Mouse (Mus musculus): ENCODE data around the gene Lgals2. TPM values are rescaled to one million over a fixed set of nuclear protein-coding genes. Genes with fewer than 3 reads are reported as not detected.
A peak's percentile ranks its signal among the peaks of the same experiment; 100 is the strongest.

Gene Lgals2
- polyA plus RNA-seq, 1 experiment from 2014 or later: not detected

- peak overlapping the region in 1 of 2 experiments; percentile 82; a peak in 2 of 4 replicates for H3K4me3 ChIP-seq (ENCODE audit: control insufficient read depth in 1 of 2, insufficient read depth in 1 of 2, low read depth in 1 of 2, low read length in 2 of 2)
- WGBS: 39% methylated on average over 6 of the region's 6 CpGs
- peak overlapping the region in 1 of 2 experiments; percentile 80; a peak in 2 of 4 replicates for H3K27ac ChIP-seq (replicated peaks in 1 of 2; ENCODE audit: control insufficient read depth in 1 of 2, insufficient read depth in 1 of 2, low read depth in 2 of 2, low read length in 2 of 2)
- peaks cover 45 to 66% of the 10 kb centered on the region in 2 experiments for H3K4me1 ChIP-seq (ENCODE audit: control insufficient read depth in 2 of 2, insufficient read depth in 2 of 2, low read length in 2 of 2)
- H3K9me3 ChIP-seq (ENCODE audit: control insufficient read depth, low read length): no peaks in the 10 kb centered on the region
- H3K27me3 ChIP-seq (ENCODE audit: control insufficient read depth, insufficient read depth, low read length): no peaks in the 10 kb centered on the region
- peak overlapping the region; percentile 87 for H3K9ac ChIP-seq (ENCODE audit: low read length)
- ATAC-seq (ENCODE audit: insufficient number of reproducible peaks, insufficient read depth, low FRiP score, low read depth): no peak
- peaks cover 34% of the 10 kb centered on the region for H3K36me3 ChIP-seq (ENCODE audit: control insufficient read depth, insufficient read depth, low read length)
- peak overlapping the region; percentile 92 for H3K4me2 ChIP-seq (ENCODE audit: low read length)
Measured at GRCm38 (mm10) chr15:78898507-78899001, 43.2 kb upstream of the Lgals2 start.

DNA sequence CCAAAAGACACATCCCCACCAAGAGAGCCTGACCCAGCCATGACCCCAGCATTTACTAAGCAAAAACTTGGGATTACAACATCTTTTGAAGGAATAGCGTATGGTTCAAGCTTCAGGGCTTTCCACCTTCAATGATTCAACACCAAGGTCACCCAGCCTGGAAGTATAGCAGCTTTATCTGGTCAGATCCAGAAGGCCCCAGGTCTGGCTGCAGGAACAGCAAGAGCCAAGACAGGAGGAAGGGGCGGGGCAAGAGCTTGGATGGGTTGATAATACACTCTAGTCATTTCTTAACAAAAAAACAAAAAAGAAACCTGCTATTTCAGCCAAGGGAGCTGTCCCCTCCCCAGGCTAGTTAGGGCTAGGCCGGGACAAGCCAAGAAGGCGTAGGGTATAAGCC lies 42.2 kb upstream of the Lgals2 start:
- Histone ChIP-seq H3K9me3 (ENCODE audit: control insufficient read depth, low read length) (no peaks in the 10 kb centered on the region), H3K4me3 (ENCODE audit: control insufficient read depth in 1 of 2, insufficient read depth in 1 of 2, low read depth in 1 of 2, low read length in 2 of 2) (no peak overlapping the region), H3K27me3 (ENCODE audit: control insufficient read depth, insufficient read depth, low read length) (no peaks in the 10 kb centered on the region), H3K4me2 (ENCODE audit: low read length) (no peak overlapping the region), H3K36me3 (ENCODE audit: control insufficient read depth, insufficient read depth, low read length) (peaks cover 35% of the 10 kb centered on the region), H3K4me1 (ENCODE audit: control insufficient read depth in 2 of 2, insufficient read depth in 2 of 2, low read length in 2 of 2) (peaks cover 55 to 74% of the 10 kb centered on the region in 2 experiments), H3K9ac (ENCODE audit: low read length) (no peak overlapping the region; the same call in 1 of the 2 replicates), H3K27ac (replicated peaks in 1 of 2; ENCODE audit: control insufficient read depth in 1 of 2, insufficient read depth in 1 of 2, low read depth in 2 of 2, low read length in 2 of 2) (no peak overlapping the region; a peak in 1 of 4 replicates)
- WGBS: 78% methylated on average over 4 of the region's 4 CpGs
- ATAC-seq (ENCODE audit: insufficient number of reproducible peaks, insufficient read depth, low FRiP score, low read depth): no peak

GRCm38 (mm10) chr15:78896149-78896548 lies 40.8 kb upstream of the Lgals2 start:
- peaks cover 58 to 79% of the 10 kb centered on the region in 2 experiments for H3K4me1 ChIP-seq (ENCODE audit: control insufficient read depth in 2 of 2, insufficient read depth in 2 of 2, low read length in 2 of 2)
- no peak overlapping the region for H3K4me3 ChIP-seq (ENCODE audit: control insufficient read depth in 1 of 2, insufficient read depth in 1 of 2, low read depth in 1 of 2, low read length in 2 of 2)
- H3K4me2 ChIP-seq (ENCODE audit: low read length): no peak overlapping the region
- H3K9me3 ChIP-seq (ENCODE audit: control insufficient read depth, low read length): no peaks in the 10 kb centered on the region
- no peak overlapping the region; the same call in 1 of the 2 replicates for H3K9ac ChIP-seq (ENCODE audit: low read length)
- no peak overlapping the region for H3K27ac ChIP-seq (replicated peaks in 1 of 2; ENCODE audit: control insufficient read depth in 1 of 2, insufficient read depth in 1 of 2, low read depth in 2 of 2, low read length in 2 of 2)
- H3K36me3 ChIP-seq (ENCODE audit: control insufficient read depth, insufficient read depth, low read length): peaks cover 40% of the 10 kb centered on the region
- 80% methylated on average over 3 of the region's 3 CpGs for WGBS
- no peaks in the 10 kb centered on the region for H3K27me3 ChIP-seq (ENCODE audit: control insufficient read depth, insufficient read depth, low read length)
- ATAC-seq (ENCODE audit: insufficient number of reproducible peaks, insufficient read depth, low FRiP score, low read depth): no peak

DNA sequence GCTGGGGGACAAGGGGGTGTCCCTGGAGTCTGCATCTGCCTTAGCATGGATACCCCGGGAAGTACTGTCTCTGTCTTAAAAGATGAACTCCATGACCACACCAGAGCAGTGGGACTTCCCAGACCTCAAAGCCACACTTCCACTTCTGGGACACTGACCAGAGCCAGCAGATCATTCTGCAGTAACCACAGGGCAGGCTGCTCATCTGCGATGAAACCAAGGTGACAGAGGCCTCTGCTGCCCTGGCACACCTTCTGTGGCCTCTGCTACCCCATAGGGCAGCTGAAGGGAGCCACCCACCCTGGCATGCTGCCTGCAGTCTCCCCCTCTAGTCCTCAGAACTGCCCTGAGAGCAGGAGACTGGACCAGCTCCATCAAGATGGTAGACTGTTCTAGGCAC lies 40.4 kb upstream of the Lgals2 start:
- no peak overlapping the region for H3K4me3 ChIP-seq (ENCODE audit: control insufficient read depth in 1 of 2, insufficient read depth in 1 of 2, low read depth in 1 of 2, low read length in 2 of 2)
- no peak for ATAC-seq (ENCODE audit: insufficient number of reproducible peaks, insufficient read depth, low FRiP score, low read depth)
- 86% methylated on average over 2 of the region's 2 CpGs for WGBS
- H3K27me3 ChIP-seq (ENCODE audit: control insufficient read depth, insufficient read depth, low read length): no peaks in the 10 kb centered on the region
- H3K36me3 ChIP-seq (ENCODE audit: control insufficient read depth, insufficient read depth, low read length): peaks cover 44% of the 10 kb centered on the region
- H3K9me3 ChIP-seq (ENCODE audit: control insufficient read depth, low read length): no peaks in the 10 kb centered on the region
- no peak overlapping the region; the same call in 1 of the 2 replicates for H3K9ac ChIP-seq (ENCODE audit: low read length)
- H3K27ac ChIP-seq (replicated peaks in 1 of 2; ENCODE audit: control insufficient read depth in 1 of 2, insufficient read depth in 1 of 2, low read depth in 2 of 2, low read length in 2 of 2): no peak overlapping the region
- no peak overlapping the region for H3K4me2 ChIP-seq (ENCODE audit: low read length)
- peaks cover 54 to 75% of the 10 kb centered on the region in 2 experiments for H3K4me1 ChIP-seq (ENCODE audit: control insufficient read depth in 2 of 2, insufficient read depth in 2 of 2, low read length in 2 of 2)

DNA sequence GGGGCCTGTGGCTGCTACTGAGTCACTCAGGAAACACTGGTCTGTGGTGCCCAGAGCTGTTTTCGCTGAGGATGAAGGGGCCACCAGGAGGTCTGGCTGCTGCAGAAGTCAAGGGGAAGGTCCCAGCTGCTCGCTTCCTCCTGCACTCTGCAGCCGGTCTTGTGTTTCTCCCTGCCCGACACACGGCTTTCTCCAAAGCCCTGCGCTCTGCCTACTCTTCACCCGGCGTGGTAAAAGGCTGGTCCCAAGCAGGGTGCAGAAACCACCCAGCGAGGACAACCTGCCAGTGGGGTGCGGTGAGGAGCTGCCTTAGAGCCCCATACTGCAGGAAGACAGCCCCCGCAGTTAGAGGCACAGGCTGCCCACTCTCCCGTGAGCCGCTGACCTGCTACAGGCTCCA lies 39.4 kb upstream of the Lgals2 start:
- Histone ChIP-seq H3K9me3 (ENCODE audit: control insufficient read depth, low read length) (no peaks in the 10 kb centered on the region), H3K4me2 (ENCODE audit: low read length) (no peak overlapping the region), H3K27ac (replicated peaks in 1 of 2; ENCODE audit: control insufficient read depth in 1 of 2, insufficient read depth in 1 of 2, low read depth in 2 of 2, low read length in 2 of 2) (peak overlapping the region; percentile 45 to 72; a peak in 3 of 4 replicates), H3K9ac (ENCODE audit: low read length) (peak overlapping the region; percentile 43), H3K36me3 (ENCODE audit: control insufficient read depth, insufficient read depth, low read length) (peaks cover 53% of the 10 kb centered on the region), H3K4me1 (ENCODE audit: control insufficient read depth in 2 of 2, insufficient read depth in 2 of 2, low read length in 2 of 2) (peaks cover 52 to 70% of the 10 kb centered on the region in 2 experiments), H3K4me3 (ENCODE audit: control insufficient read depth in 1 of 2, insufficient read depth in 1 of 2, low read depth in 1 of 2, low read length in 2 of 2) (no peak overlapping the region), H3K27me3 (ENCODE audit: control insufficient read depth, insufficient read depth, low read length) (no peaks in the 10 kb centered on the region)
- no peak for ATAC-seq (ENCODE audit: insufficient number of reproducible peaks, insufficient read depth, low FRiP score, low read depth)
- WGBS: 66% methylated on average over 13 of the region's 13 CpGs

DNA sequence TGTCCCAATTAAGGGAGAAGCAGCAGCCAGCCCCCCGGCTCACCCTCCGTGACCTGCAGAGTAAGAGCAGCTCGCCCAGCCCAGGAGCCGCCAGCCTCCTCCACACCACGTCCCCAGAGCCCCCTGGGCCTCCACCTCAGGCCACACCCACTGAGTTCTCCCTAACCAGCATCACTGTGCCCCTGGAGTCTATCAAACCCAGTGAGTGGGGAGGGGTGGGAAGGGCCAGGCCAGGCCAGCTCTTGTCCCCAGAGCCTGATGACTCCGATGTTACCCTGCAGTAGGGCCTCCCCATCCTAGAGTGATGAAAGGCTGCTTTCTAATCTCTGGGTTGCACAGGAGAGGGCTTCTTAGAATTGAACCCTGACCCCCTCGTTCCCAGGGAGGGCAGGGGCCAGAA lies 37.1 kb upstream of the Lgals2 start:
- H3K27ac ChIP-seq (replicated peaks in 1 of 2; ENCODE audit: control insufficient read depth in 1 of 2, insufficient read depth in 1 of 2, low read depth in 2 of 2, low read length in 2 of 2): peak overlapping the region in 1 of 2 experiments; percentile 45; a peak in 2 of 4 replicates
- peaks cover 71% of the 10 kb centered on the region for H3K36me3 ChIP-seq (ENCODE audit: control insufficient read depth, insufficient read depth, low read length)
- peaks cover 47 to 68% of the 10 kb centered on the region in 2 experiments for H3K4me1 ChIP-seq (ENCODE audit: control insufficient read depth in 2 of 2, insufficient read depth in 2 of 2, low read length in 2 of 2)
- no peaks in the 10 kb centered on the region for H3K9me3 ChIP-seq (ENCODE audit: control insufficient read depth, low read length)
- H3K4me2 ChIP-seq (ENCODE audit: low read length): no peak overlapping the region
- H3K27me3 ChIP-seq (ENCODE audit: control insufficient read depth, insufficient read depth, low read length): no peaks in the 10 kb centered on the region
- peak overlapping the region; percentile 30; the same call in 1 of the 2 replicates for H3K9ac ChIP-seq (ENCODE audit: low read length)
- WGBS: 31% methylated on average over 7 of the region's 7 CpGs
- ATAC-seq (ENCODE audit: insufficient number of reproducible peaks, insufficient read depth, low FRiP score, low read depth): no peak
- H3K4me3 ChIP-seq (ENCODE audit: control insufficient read depth in 1 of 2, insufficient read depth in 1 of 2, low read depth in 1 of 2, low read length in 2 of 2): no peak overlapping the region

GRCm38 (mm10) chr15:78889401-78889853 lies 34.1 kb upstream of the Lgals2 start:
- Histone ChIP-seq H3K27ac (replicated peaks in 1 of 2; ENCODE audit: control insufficient read depth in 1 of 2, insufficient read depth in 1 of 2, low read depth in 2 of 2, low read length in 2 of 2) (no peak overlapping the region; a peak in 1 of 4 replicates), H3K4me1 (ENCODE audit: control insufficient read depth in 2 of 2, insufficient read depth in 2 of 2, low read length in 2 of 2) (peaks cover 29 to 42% of the 10 kb centered on the region in 2 experiments), H3K27me3 (ENCODE audit: control insufficient read depth, insufficient read depth, low read length) (no peaks in the 10 kb centered on the region), H3K9me3 (ENCODE audit: control insufficient read depth, low read length) (no peaks in the 10 kb centered on the region), H3K36me3 (ENCODE audit: control insufficient read depth, insufficient read depth, low read length) (peaks cover 90% of the 10 kb centered on the region), H3K4me3 (ENCODE audit: control insufficient read depth in 1 of 2, insufficient read depth in 1 of 2, low read depth in 1 of 2, low read length in 2 of 2) (no peak overlapping the region), H3K9ac (ENCODE audit: low read length) (no peak overlapping the region; the same call in 1 of the 2 replicates), H3K4me2 (ENCODE audit: low read length) (no peak overlapping the region)
- 39% methylated on average over 13 of the region's 13 CpGs for WGBS
- no peak for ATAC-seq (ENCODE audit: insufficient number of reproducible peaks, insufficient read depth, low FRiP score, low read depth)

- H3K9ac ChIP-seq (ENCODE audit: low read length): no peak overlapping the region
- no peak overlapping the region for H3K27ac ChIP-seq (replicated peaks in 1 of 2; ENCODE audit: control insufficient read depth in 1 of 2, insufficient read depth in 1 of 2, low read depth in 2 of 2, low read length in 2 of 2)
- H3K4me1 ChIP-seq (ENCODE audit: control insufficient read depth in 2 of 2, insufficient read depth in 2 of 2, low read length in 2 of 2): peaks cover 10 to 18% of the 10 kb centered on the region in 2 experiments
- no peaks in the 10 kb centered on the region for H3K9me3 ChIP-seq (ENCODE audit: control insufficient read depth, low read length)
- WGBS: 76% methylated on average over 3 of the region's 3 CpGs
- H3K27me3 ChIP-seq (ENCODE audit: control insufficient read depth, insufficient read depth, low read length): no peaks in the 10 kb centered on the region
- H3K4me3 ChIP-seq (ENCODE audit: control insufficient read depth in 1 of 2, insufficient read depth in 1 of 2, low read depth in 1 of 2, low read length in 2 of 2): no peak overlapping the region
- no peak overlapping the region for H3K4me2 ChIP-seq (ENCODE audit: low read length)
- no peak for ATAC-seq (ENCODE audit: insufficient number of reproducible peaks, insufficient read depth, low FRiP score, low read depth)
- H3K36me3 ChIP-seq (ENCODE audit: control insufficient read depth, insufficient read depth, low read length): peaks cover 72% of the 10 kb centered on the region
Measured at GRCm38 (mm10) chr15:78881828-78882227, 26.5 kb upstream of the Lgals2 start.
